Mouse (Mus musculus) c-Kit-positive CD71-positive TER-119-positive erythroid progenitor cells, embryonic 14.5 days (primary cell): Measurements from ENCODE around the gene Tmc4.

ENCODE experiments used
- DNase-seq: peaks from one replicate; pipeline ENCODE4 v3.0.0-alpha.2; 2013; ENCODE audit warnings: low spot score

Gene Tmc4

GRCm38 (mm10) chr7:3630478-3630815 is 46.9 kb downstream of the Tmc4 start:
- DNase-seq: no peak

GRCm38 (mm10) chr7:3629543-3630477 is 47.5 kb downstream of the Tmc4 start, which contains the start of the genes Tfpt and Prpf31:
Tfpt (minus strand) TSS chr7:3629929.
Prpf31 (plus strand) TSS chr7:3629985.
- peak; percentile 96 for DNase-seq

- DNase-seq: no peak
Observed at GRCm38 (mm10) chr7:3629030-3629429, 48.3 kb downstream of the Tmc4 start.

GRCm38 (mm10) chr7:3617242-3617995 is 59.9 kb downstream of the Tmc4 start, which contains the start of gene Ndufa3:
Ndufa3 (plus strand) TSS chr7:3617373.
- DNase-seq: peak; percentile 83

- DNase-seq: no peak
Observed at GRCm38 (mm10) chr7:3616389-3617241, 60.7 kb downstream of the Tmc4 start.

- DNase-seq: no peak
Observed at GRCm38 (mm10) chr7:3616057-3616388, 61.3 kb downstream of the Tmc4 start, which contains the start of gene Oscar. Oscar (minus strand) TSS chr7:3616157.
